Mouse (Mus musculus): ENCODE data around the gene Clcn3.

GRCm38 (mm10) chr8:60919069-60919468 lies 64.0 kb downstream of the Clcn3 start:
- TF ChIP-seq CTCF (IDR thresholded peaks at IDR 0.05), result no peak
- TF ChIP-seq EP300 (IDR thresholded peaks at IDR 0.05), result no peak
